Mouse (Mus musculus) forebrain, embryonic 16.5 days (tissue): ENCODE data around the gene Trpm4. TPM values are rescaled to one million over a fixed set of nuclear protein-coding genes. Genes with fewer than 3 reads are reported as not detected.
"Not testable (repeated sequence)": the region's sequence is repeated elsewhere in the genome, so short reads cannot be mapped to it uniquely, and the experiment has no call there.

ENCODE experiments used
- ATAC-seq: fragments of 200-750 bp; cut with Nextera tagmentation; 2 replicates; pipeline ENCODE4 v1.8.0; 2017; ENCODE audit warnings: mild to moderate bottlenecking, moderate library complexity
- H3K27ac ChIP-seq: fragments of 300-500 bp; sonication (generic); 2 replicates; pipeline ENCODE4 v1.5.1; 2014; ENCODE audit warnings: low read length, control low read depth
- H3K27me3 ChIP-seq: fragments of 300-500 bp; sonication (generic); replicated peaks from 2 replicates; pipeline ENCODE4 v1.6.1; 2014; ENCODE audit warnings: low read length; ENCODE audit not compliant: control insufficient read depth, insufficient read depth
- H3K36me3 ChIP-seq: fragments of 300-500 bp; sonication (generic); 2 replicates; pipeline ENCODE4 v1.6.1; 2014; ENCODE audit not compliant: control insufficient read depth, insufficient read depth
- H3K4me1 ChIP-seq: fragments of 300-500 bp; sonication (generic); replicated peaks from 2 replicates; pipeline ENCODE4 v1.6.1; 2014; ENCODE audit warnings: low read length; ENCODE audit not compliant: control insufficient read depth, insufficient read depth
- H3K4me2 ChIP-seq: fragments of 300-500 bp; sonication (generic); 2 replicates; pipeline ENCODE4 v1.6.1; 2014; ENCODE audit warnings: mild to moderate bottlenecking, low read length, control low read depth
- H3K4me3 ChIP-seq: fragments of 300-500 bp; sonication (generic); replicated peaks from 2 replicates; pipeline ENCODE4 v1.5.1; 2014; ENCODE audit warnings: mild to moderate bottlenecking, low read length, control low read depth
- H3K9ac ChIP-seq: fragments of 300-500 bp; sonication (generic); replicated peaks from 2 replicates; pipeline ENCODE4 v1.6.1; 2014; ENCODE audit warnings: low read depth, low read length, control low read depth
- H3K9me3 ChIP-seq: fragments of 300-500 bp; sonication (generic); 2 replicates; pipeline ENCODE4 v1.6.1; 2016; ENCODE audit warnings: low read length; ENCODE audit not compliant: control insufficient read depth
- WGBS: fragments of 180-500 bp; shearing (Covaris S2); extraction: QIAGEN DNeasy Blood & Tissue Kit; methylation state at CpG from one replicate; pipeline ENCODE4 v1.1.7; 2014; 5-methylcytosine and 5-hydroxymethylcytosine counted together
- polyA plus RNA-seq: library from polyadenylated mRNA; unstranded; fragments of >200 nt; fragmentation: Nextera tagmentation; extraction: Ambion mirVana; gene quantifications from 2 replicates; pipeline ENCODE4 v1.2.1, GENCODE M21; 2015

Trpm4 gene
- polyA plus RNA-seq, 1 experiment from 2014 or later, result 10.1 TPM

DNA sequence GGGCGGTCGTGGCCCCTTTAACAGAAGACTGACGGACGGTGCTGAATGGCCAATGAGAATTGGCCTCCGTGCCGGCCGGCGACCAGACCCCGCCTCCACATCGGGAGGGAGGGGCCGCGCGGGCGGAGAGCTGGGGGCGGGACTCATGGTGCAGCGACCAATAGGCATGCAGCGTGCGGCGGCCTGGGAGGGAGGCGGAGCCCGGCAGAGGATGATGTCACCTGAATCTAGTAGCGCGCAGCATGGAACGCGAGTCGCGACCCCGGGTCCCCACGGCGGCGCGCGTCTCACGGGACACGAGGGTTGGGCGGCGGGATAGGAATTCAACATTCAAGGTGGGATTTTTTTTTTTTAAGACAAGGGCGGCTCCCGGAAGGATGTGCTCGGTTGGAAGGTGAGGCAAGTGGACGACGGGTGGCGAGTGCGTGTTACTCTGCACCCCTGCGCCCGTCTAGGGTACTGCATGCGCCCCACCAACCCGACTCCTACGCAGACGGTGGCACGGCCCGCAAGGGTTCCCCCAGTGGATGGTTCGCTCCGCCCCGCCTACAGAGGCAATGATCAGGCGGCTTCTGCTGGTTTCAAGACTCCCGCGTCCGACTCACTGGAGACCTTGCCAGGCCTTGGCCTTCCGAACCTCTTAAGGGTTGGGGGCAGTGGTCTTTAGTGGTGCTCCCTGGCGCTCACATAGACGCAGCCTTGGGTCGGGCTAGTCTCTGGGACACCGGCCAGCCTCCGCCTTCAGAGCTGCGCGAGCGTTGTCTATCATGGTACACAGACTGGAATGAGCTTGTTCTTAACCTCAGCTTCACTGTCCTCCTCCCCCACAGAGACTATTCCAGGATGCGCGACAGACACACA, 33.7 kb upstream of the Trpm4 start:
- Histone ChIP-seq H3K36me3 (0 out of 2 replicates have a peak, but pooled peaks cover 2% of the 10 kb centered on the region), H3K9ac (peak overlapping the region; percentile 94), H3K9me3 (no peaks in the 10 kb centered on the region), H3K27ac (peak overlapping the region; percentile 89), H3K4me2 (peak overlapping the region; percentile 60), H3K27me3 (peaks cover 9% of the 10 kb centered on the region), H3K4me3 (peak overlapping the region; percentile 85), H3K4me1 (peaks cover 40% of the 10 kb centered on the region)
- peak; percentile 86 for ATAC-seq
- WGBS, result under 1% methylated on average over 70 of the region's 70 CpGs

DNA sequence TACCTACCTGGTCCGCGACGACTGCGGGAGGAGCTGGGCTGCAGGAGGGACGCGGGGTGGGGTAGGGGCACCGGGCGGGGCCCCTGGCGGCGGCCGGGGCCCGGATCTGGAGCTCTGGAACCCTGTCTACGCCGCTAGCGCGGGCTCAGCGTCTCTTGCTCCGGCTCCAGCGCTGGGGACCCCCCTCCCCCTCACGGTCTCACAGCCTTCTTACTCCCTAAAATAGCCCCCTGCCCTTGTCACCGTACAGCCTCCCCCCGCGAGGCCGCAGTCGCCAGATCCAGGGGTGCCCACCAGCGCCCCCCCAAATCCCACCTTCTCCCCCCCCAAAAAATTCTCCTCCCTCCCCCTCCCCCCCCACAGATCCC, 33.1 kb upstream of the Trpm4 start, which contains the start of gene Ppfia3:
Gene Ppfia3, minus strand, starts transcription at position 368 of the 368 bp plus-strand sequence.
- Histone ChIP-seq H3K4me3 (peak within 1 kb of the TSS; percentile 85), H3K9me3 (no peaks in the 10 kb centered on the region), H3K4me2 (peak within 1 kb of the TSS; percentile 60), H3K27ac (peak within 1 kb of the TSS; percentile 89), H3K9ac (peak within 1 kb of the TSS; percentile 94), H3K27me3 (peaks cover 9% of the 10 kb centered on the region), H3K4me1 (peaks cover 46% of the 10 kb centered on the region), H3K36me3 (no peaks in the 10 kb centered on the region)
- 0% methylated on average over 21 of the region's 26 CpGs for WGBS
- ATAC-seq, result peak; percentile 39

DNA sequence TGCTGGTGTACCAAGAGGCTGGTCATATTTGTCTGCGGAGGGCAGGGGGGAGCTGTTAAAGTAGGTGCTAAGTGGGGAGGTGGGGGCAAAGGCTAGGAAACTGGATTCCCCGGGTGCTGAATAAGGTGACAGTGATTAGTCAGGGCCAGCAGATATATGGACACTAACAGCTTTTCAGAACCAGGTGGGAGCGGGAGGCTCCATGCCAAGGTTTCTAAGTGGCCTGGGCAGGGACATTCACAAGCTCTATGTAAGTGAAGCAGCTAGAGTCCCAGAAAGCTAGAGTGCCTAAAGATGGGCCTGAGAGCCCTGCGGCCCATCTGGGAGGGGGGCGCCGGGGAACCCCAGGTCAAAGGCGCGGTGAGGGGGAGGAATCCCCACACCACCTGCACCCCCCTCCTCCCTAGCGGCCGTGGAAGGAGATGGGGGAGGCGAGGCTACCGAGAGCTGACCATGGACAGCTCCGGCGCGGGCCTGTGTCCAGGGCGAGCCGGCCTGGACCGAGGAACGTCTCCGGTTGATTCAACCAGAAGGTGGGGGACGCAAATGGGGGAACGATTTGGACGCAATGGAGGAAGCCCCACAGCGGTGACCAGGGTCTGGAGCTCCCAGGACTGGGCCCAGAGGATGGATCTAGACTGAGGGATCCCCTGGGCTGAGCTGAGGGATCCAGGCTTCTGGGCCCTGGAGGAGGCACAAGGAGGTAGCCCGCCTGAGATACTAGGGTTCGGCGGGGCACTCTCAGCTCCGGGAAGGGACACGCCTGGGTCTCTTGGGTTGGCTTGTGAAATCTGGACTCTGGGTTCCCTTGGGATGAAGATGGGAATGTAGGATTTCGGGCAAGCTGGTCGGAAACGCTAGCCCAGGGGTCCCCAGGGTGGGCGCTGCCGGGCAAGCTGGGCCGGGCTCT, 32.4 kb upstream of the Trpm4 start:
- Histone ChIP-seq H3K9ac (peak overlapping the region; percentile 94), H3K36me3 (no peaks in the 10 kb centered on the region), H3K9me3 (no peaks in the 10 kb centered on the region), H3K4me1 (peaks cover 49% of the 10 kb centered on the region), H3K4me3 (peak overlapping the region; percentile 85), H3K27me3 (peaks cover 9% of the 10 kb centered on the region), H3K27ac (peak overlapping the region; percentile 42), H3K4me2 (peak overlapping the region; percentile 59)
- WGBS, result 3% methylated on average over 35 of the region's 35 CpGs
- no peak for ATAC-seq

DNA sequence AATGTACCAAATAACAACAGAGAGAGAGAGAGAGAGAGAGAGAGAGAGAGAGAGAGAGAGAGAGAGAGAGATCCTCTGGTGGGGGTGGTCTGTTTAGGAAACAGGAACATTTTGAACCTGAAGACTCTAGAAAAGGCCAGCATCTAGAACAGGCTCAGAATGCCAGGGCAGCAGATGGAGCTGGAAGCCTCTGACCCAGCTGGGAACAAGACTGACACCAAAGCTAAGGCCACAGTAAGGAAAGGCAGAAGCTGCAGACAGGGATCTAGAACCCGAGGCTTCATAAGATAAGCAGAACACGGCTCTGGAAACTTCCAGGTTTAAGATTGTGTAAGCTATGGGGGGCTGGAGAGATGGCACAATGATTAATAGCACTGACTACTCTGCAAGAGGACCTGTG, 30.4 kb upstream of the Trpm4 start:
- Histone ChIP-seq H3K9ac (no peak overlapping the region), H3K4me1 (peaks cover 34% of the 10 kb centered on the region), H3K27ac (no peak overlapping the region), H3K4me2 (no peak overlapping the region), H3K27me3 (peaks cover 4% of the 10 kb centered on the region; the same call in 1 of the 2 replicates), H3K36me3 (no peaks in the 10 kb centered on the region), H3K9me3 (no peaks in the 10 kb centered on the region), H3K4me3 (no peak overlapping the region)
- 89% methylated on average over 2 of the region's 2 CpGs for WGBS
- ATAC-seq, result no peak

DNA sequence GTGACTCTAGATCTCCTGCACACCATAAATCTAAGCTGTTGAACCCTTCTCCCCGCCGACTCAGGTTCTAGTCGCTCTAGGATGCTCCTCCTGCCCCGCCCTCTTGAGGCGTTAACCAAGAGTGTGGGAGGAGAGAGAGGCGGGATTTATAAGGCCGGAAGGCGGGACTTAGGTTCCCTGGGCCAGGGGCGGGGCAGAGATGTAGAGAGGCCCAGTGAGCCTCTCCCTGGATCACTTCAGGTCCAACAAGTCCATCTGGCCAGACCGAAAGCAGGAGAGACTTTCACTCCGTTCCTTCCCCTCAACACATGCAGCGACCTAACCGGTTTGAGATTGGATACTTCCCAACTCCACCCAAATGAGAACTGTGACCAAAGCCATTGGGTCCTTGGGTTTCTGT, 29.2 kb upstream of the Trpm4 start:
- H3K9me3 ChIP-seq, result no peaks in the 10 kb centered on the region
- no peak overlapping the region for H3K9ac ChIP-seq
- H3K4me1 ChIP-seq, result peaks cover 29% of the 10 kb centered on the region
- H3K4me3 ChIP-seq, result no peak overlapping the region
- ATAC-seq, result no peak
- no peak overlapping the region for H3K27ac ChIP-seq
- WGBS, result 9% methylated on average over 13 of the region's 13 CpGs
- no peaks in the 10 kb centered on the region for H3K36me3 ChIP-seq
- 0 out of 2 replicates have a peak, but pooled peaks cover 3% of the 10 kb centered on the region for H3K27me3 ChIP-seq
- H3K4me2 ChIP-seq, result no peak overlapping the region; the same call in 1 of the 2 replicates

DNA sequence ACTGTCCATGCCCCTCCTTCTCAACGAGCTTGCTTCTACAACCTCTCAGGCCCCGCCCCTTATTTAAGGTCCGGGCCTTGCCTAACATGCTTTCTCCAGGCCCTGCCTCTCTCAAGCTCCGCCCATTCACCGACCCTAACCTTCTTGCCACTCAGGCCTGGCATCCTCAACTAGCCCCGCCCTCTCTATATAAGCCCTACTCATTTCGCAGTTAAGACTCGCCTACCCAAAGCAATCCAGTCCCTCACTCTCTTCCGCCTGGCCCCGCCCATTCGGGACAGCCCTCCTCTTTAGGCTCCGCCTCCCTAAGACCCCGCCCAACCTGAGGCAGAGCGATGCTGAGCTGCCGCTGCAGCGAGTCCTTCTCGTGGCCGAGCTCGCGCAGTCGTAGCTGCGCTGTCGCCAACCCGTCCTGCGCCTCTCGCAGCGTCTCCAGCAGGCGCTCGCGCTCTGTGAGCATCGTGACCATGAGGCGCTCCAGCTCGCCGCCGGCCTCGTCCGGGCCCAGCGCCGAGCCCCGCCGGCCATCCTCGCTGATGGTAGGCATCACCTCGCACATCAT, 27.7 kb upstream of the Trpm4 start:
- 1% methylated on average over 43 of the region's 43 CpGs for WGBS
- Histone ChIP-seq H3K27me3 (0 out of 2 replicates have a peak, but pooled peaks cover 3% of the 10 kb centered on the region), H3K4me2 (peak overlapping the region; percentile 82), H3K9me3 (no peaks in the 10 kb centered on the region), H3K4me3 (peak overlapping the region; percentile 55), H3K9ac (peak overlapping the region; percentile 71), H3K36me3 (0 out of 2 replicates have a peak, but pooled peaks cover 8% of the 10 kb centered on the region), H3K27ac (peak overlapping the region; percentile 43), H3K4me1 (peaks cover 26% of the 10 kb centered on the region)
- peak; percentile 87 for ATAC-seq

DNA sequence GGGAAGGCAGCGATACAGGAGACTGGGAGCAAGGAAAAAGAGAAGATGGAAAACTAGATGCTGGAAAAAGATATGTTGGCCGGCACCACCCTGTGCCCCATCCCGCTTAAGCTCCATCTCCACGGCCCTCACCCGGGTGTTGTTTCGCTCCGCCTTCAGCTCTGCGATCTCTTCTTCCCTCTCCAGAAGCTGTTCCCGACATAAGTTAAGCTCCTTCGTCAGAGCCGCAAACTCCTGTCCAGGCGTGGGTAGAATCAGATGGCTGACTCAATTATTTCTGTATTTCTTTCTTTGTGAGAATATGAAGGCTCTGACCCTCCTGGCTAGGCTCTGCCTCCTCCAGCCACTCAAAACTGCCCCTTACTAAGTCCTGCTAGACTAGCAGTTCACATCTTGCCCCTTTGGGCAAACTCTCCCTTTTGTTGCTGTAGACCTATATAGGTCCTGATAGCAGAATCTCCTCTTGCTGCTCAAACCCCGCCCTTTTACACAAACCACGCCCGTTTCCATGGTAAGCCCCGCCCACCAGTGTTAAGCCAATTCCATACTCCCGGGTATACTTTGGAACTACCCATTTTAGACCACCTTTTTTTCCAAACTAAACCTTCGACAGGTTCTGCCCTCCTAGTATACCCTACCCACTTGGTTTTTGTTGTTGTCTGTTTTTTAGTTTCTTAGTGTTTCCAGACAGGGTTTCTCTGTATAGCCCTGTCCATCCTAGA, 27.0 kb upstream of the Trpm4 start:
- 0 out of 2 replicates have a peak, but pooled peaks have one; percentile 3 for ATAC-seq
- Histone ChIP-seq H3K27ac (no peak overlapping the region), H3K4me2 (no peak overlapping the region; the same call in 1 of the 2 replicates), H3K9me3 (no peaks in the 10 kb centered on the region), H3K27me3 (0 out of 2 replicates have a peak, but pooled peaks cover 3% of the 10 kb centered on the region), H3K9ac (no peak overlapping the region), H3K36me3 (peaks cover 13% of the 10 kb centered on the region; the same call in 1 of the 2 replicates), H3K4me1 (peaks cover 22% of the 10 kb centered on the region), H3K4me3 (no peak overlapping the region)
- 57% methylated on average over 18 of the region's 18 CpGs for WGBS

DNA sequence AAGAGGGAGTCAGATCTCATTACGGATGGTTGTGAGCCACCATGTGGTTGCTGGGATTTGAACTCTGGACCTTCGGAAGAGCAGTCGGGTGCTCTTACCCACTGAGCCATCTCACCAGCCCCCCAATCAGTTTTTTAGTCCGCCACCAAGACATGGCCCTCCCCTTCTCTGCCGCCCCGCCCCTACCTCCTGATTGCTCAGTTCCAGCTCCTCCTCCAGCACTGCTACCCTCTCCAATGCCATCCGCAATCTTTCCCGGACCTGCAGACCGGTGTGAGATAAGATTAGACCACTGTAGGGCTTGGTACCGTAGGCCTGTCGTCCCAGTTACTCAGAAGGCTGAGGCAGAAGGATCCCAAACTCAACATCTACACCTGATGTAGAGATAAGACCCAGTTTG, 25.5 kb upstream of the Trpm4 start:
- H3K4me3 ChIP-seq, H3K9me3 ChIP-seq, ATAC-seq, H3K9ac ChIP-seq, H3K27ac ChIP-seq, H3K4me2 ChIP-seq, H3K27me3 ChIP-seq: not testable (repeated sequence)
- H3K4me1 ChIP-seq, result peaks cover 13% of the 10 kb centered on the region
- H3K36me3 ChIP-seq, result peaks cover 18% of the 10 kb centered on the region
- 69% methylated on average over 10 of the region's 11 CpGs for WGBS
